Mouse (Mus musculus) kidney, adult 2 months (tissue): ENCODE data around the gene Prim2. TPM values are rescaled to one million over a fixed set of nuclear protein-coding genes. Genes with fewer than 3 reads are reported as not detected.
A peak's percentile ranks its signal among the peaks of the same experiment; 100 is the strongest.
"Not testable (repeated sequence)": the region's sequence is repeated elsewhere in the genome, so short reads cannot be mapped to it uniquely, and the experiment has no call there.

Experiments
- DNase-seq: peaks from one replicate; pipeline ENCODE4 v3.0.0; 2021
- H3K27ac ChIP-seq: fragments of 200-500 bp; 2 replicates; pipeline ENCODE4 v1.5.1; 2012; ENCODE audit warnings: low read depth, low read length, control low read depth, inconsistent platforms; ENCODE audit not compliant: insufficient read depth
- H3K27me3 ChIP-seq: fragments of 200-500 bp; replicated peaks from 2 replicates; pipeline ENCODE4 v1.6.1; 2012; ENCODE audit warnings: mild to moderate bottlenecking, moderate library complexity, low read length, inconsistent platforms; ENCODE audit not compliant: control insufficient read depth, insufficient read depth
- H3K36me3 ChIP-seq: fragments of 200-500 bp; 2 replicates; pipeline ENCODE4 v1.6.1; 2012; ENCODE audit warnings: mild to moderate bottlenecking, moderate library complexity, low read length, inconsistent platforms; ENCODE audit not compliant: control insufficient read depth, insufficient read depth
- H3K4me1 ChIP-seq: fragments of 200-500 bp; 2 replicates; pipeline ENCODE4 v1.6.1; 2011; ENCODE audit warnings: low read length; ENCODE audit not compliant: control insufficient read depth, insufficient read depth
- H3K4me3 ChIP-seq: fragments of 200-500 bp; 2 replicates; pipeline ENCODE4 v1.5.1; 2011; ENCODE audit warnings: mild to moderate bottlenecking, low read depth, low read length, control low read depth; ENCODE audit not compliant: insufficient read depth
- CTCF ChIP-seq: fragments of 200-500 bp; conservative IDR thresholded peaks from 2 replicates; pipeline ENCODE4 v1.5.1; 2011; ENCODE audit warnings: low read depth, mild to moderate bottlenecking, control low read depth, low read length, moderate library complexity, mixed read lengths; ENCODE audit not compliant: insufficient read depth, insufficient read length
- POLR2A ChIP-seq: fragments of 200-500 bp; IDR thresholded peaks from one replicate; pipeline ENCODE4 v1.6.1; 2011; ENCODE audit warnings: low read depth, low read length, control low read depth
- whole genome bisulfite sequencing: fragments of 180-500 bp; shearing (Covaris S2); methylation state at CpG from one replicate; pipeline ENCODE4 v1.1.7; 2018; 5-methylcytosine and 5-hydroxymethylcytosine counted together
- polyA plus RNA-seq: library from polyadenylated mRNA; depleted of rRNA; stranded (reverse); fragments of >200 nt; gene quantifications from 2 replicates; pipeline ENCODE4 v1.2.3, GENCODE M21; 2012

Gene Prim2
- polyA plus RNA-seq, 1 experiment: 2.9 TPM

DNA sequence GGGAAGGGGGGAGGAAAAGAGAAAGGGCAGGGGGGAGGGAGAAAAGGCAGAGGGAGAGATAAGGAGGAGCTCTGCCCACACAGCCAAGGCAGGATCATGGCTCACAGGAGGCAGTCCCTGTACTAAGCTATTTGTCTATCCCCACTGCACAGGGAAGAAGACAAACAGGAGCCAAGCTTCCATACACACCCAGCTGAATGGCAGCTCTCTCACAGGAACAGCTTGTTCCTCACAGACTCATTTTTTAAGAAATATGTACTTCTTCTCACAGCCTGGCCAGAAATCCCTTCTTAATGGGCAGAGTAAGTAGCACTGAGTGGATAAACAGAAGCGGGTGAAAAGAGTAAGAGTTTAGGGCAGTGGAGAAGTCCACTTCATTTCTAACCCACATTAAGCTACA lies 23.9 kb downstream of the Prim2 start:
- WGBS: 94% methylated on average over 1 of the region's 1 CpGs
- peak; percentile 6 for DNase-seq
- H3K4me1 ChIP-seq: no peaks in the 10 kb centered on the region
- no peaks in the 10 kb centered on the region for H3K36me3 ChIP-seq
- no peak overlapping the region for H3K27ac ChIP-seq
- H3K4me3 ChIP-seq: no peak overlapping the region
- TF ChIP-seq CTCF (no peak), POLR2A (no peak)
- H3K27me3 ChIP-seq: no peaks in the 10 kb centered on the region

DNA sequence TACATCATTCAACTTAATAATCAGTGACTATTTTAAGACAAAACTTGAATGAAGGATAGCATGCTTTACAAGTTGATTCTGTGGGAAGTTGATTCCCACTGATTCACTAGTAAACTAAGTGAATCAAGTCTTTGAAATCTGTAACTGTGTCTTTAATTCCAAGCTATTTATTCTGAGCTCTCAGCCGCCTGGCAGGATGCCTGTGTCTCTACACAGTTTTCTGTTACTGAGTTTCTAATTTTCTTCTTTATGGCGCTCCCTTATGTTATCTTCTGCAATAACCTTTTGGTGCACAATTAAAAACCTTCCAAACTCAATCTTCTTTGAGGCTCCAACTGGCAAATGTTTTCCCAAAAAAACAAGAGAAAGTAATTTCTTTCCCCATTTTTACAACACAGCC lies 28.5 kb downstream of the Prim2 start:
- Histone ChIP-seq H3K4me3 (no peak overlapping the region), H3K27ac (no peak overlapping the region), H3K4me1 (no peaks in the 10 kb centered on the region), H3K36me3 (no peaks in the 10 kb centered on the region), H3K27me3 (no peaks in the 10 kb centered on the region)
- 79% methylated on average over 2 of the region's 2 CpGs for whole genome bisulfite sequencing
- no peak for TF ChIP-seq CTCF
- no peak for TF ChIP-seq POLR2A
- DNase-seq: no peak

GRCm38 (mm10) chr1:33640089-33640488 lies 29.5 kb downstream of the Prim2 start:
- TF ChIP-seq POLR2A: no peak
- no peak for TF ChIP-seq CTCF
- no peak overlapping the region for H3K27ac ChIP-seq
- WGBS: 96% methylated on average over 5 of the region's 5 CpGs
- DNase-seq: no peak
- H3K27me3 ChIP-seq: no peaks in the 10 kb centered on the region
- no peaks in the 10 kb centered on the region for H3K4me1 ChIP-seq
- H3K36me3 ChIP-seq: no peaks in the 10 kb centered on the region
- no peak overlapping the region for H3K4me3 ChIP-seq

DNA sequence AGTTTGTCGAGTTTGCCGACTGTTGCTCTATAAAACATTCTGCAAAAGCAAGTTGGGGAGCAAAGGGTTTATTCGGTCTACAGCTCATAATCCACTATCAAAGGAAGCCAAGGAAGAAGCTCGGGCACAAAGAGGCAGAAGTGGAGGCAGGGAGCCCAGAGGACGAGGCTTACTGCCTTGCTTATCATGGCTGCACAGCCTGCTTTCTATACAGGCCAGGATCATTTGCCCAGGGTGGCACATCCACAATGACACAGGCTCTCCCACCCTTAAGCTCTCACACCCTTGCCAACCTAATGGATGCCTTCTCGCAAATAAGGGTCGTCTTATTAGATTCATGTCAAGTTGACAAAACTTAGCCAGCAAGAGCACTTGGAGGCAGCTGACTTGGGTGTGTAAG lies 30.4 kb downstream of the Prim2 start:
- no peak overlapping the region for H3K27ac ChIP-seq
- H3K4me1 ChIP-seq: no peaks in the 10 kb centered on the region
- TF ChIP-seq CTCF (no peak), POLR2A (no peak)
- WGBS: 95% methylated on average over 7 of the region's 7 CpGs
- no peak for DNase-seq
- H3K36me3 ChIP-seq: no peaks in the 10 kb centered on the region
- no peaks in the 10 kb centered on the region for H3K27me3 ChIP-seq
- H3K4me3 ChIP-seq: no peak overlapping the region

- Histone ChIP-seq H3K4me1 (no peaks in the 10 kb centered on the region), H3K27me3 (no peaks in the 10 kb centered on the region), H3K4me3 (no peak overlapping the region), H3K36me3 (no peaks in the 10 kb centered on the region), H3K27ac (no peak overlapping the region)
- WGBS: 93% methylated on average over 14 of the region's 14 CpGs
- DNase-seq: no peak
- TF ChIP-seq CTCF: no peak
- TF ChIP-seq POLR2A: no peak
Measured at GRCm38 (mm10) chr1:33637827-33638226, 31.8 kb downstream of the Prim2 start.

DNA sequence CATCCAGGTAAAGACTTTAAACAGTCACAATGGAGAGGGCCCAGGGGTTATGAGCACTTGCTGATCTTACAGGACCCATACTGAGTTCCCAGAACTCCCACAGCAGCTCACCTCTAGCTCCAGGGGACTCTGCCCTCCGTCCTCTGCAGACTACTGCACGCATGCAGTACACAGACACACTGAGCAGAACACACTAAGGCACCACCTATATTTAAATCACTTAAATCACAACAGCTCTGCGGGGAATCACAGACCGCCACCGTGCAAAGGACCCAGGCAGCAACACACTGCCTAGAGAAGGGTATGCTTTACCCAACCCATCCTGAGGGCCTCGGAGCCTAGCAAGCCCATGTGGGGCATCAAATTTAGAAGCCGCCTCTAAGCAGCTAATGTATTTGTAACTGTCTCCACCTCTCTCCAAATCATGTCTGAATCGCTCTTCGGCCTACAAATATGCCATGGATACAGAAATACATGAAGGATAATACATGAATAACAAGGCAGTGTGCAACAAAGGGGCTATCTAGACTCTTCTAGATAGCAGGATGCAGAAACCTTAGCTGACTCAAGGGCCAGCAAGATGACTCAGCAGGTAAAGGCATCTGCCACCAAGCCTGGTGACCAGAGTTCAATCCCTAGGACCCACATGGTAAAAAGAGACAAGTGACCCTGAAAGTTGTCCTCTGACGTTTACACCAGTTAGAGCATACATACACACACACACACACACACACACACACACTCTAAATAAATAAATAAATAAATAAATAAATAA lies 33.0 kb downstream of the Prim2 start:
- no peak for DNase-seq
- TF ChIP-seq CTCF (no peak), POLR2A (no peak)
- Histone ChIP-seq H3K27ac (no peak overlapping the region), H3K36me3 (no peaks in the 10 kb centered on the region), H3K27me3 (no peaks in the 10 kb centered on the region), H3K4me1 (no peaks in the 10 kb centered on the region), H3K4me3 (no peak overlapping the region)
- 95% methylated on average over 10 of the region's 10 CpGs for WGBS

- H3K36me3 ChIP-seq, H3K4me3 ChIP-seq, H3K4me1 ChIP-seq, DNase-seq, H3K27me3 ChIP-seq, H3K27ac ChIP-seq: not testable (repeated sequence)
- 93% methylated on average over 1 of the region's 1 CpGs for WGBS
Measured at GRCm38 (mm10) chr1:33631002-33631618, 38.5 kb downstream of the Prim2 start.
